Mouse (Mus musculus) T-helper 1 cell (primary cell): Measurements from ENCODE around the gene D11Wsu47e.

ENCODE experiments used
- in situ Hi-C: fragments of 300-600 bp; cut with MboI, MseI; formaldehyde crosslinking; loops from one replicate; pipeline ENCODE4 v1.15.1; 2025; ENCODE audit warnings: high pct_unique_total_duplicates

The D11Wsu47e gene

GRCm38 (mm10) chr11:113666205-113666604, 18.0 kb upstream of the D11Wsu47e start:
- in situ Hi-C loops: no loop called here

GRCm38 (mm10) chr11:113666648-113667047, 17.6 kb upstream of the D11Wsu47e start:
- in situ Hi-C loops: no loop called here

GRCm38 (mm10) chr11:113667122-113667521, 17.1 kb upstream of the D11Wsu47e start:
- in situ Hi-C loops: no loop called here

GRCm38 (mm10) chr11:113667704-113668103, 16.5 kb upstream of the D11Wsu47e start:
- in situ Hi-C loops: no loop called here

GRCm38 (mm10) chr11:113668857-113669256, 15.4 kb upstream of the D11Wsu47e start:
- in situ Hi-C loops: no loop called here

GRCm38 (mm10) chr11:113669711-113670110, 14.5 kb upstream of the D11Wsu47e start:
- in situ Hi-C loops: no loop called here

- in situ Hi-C loops: no loop called here
Observed at GRCm38 (mm10) chr11:113673614-113674013, 10.6 kb upstream of the D11Wsu47e start.

- in situ Hi-C loops: no loop called here
Observed at GRCm38 (mm10) chr11:113674595-113674994, 9.6 kb upstream of the D11Wsu47e start.

- in situ Hi-C loops: no loop called here
Observed at GRCm38 (mm10) chr11:113676847-113677246, 7.4 kb upstream of the D11Wsu47e start.

- in situ Hi-C loops: no loop called here
Observed at GRCm38 (mm10) chr11:113677378-113677777, 6.8 kb upstream of the D11Wsu47e start.

GRCm38 (mm10) chr11:113678373-113678772, 5.8 kb upstream of the D11Wsu47e start:
- in situ Hi-C loops: no loop called here

- in situ Hi-C loops: no loop called here
Observed at GRCm38 (mm10) chr11:113680954-113681353, 3.3 kb upstream of the D11Wsu47e start.

- in situ Hi-C loops: no loop called here
Observed at GRCm38 (mm10) chr11:113681979-113682378, 2.2 kb upstream of the D11Wsu47e start.

- in situ Hi-C loops: no loop called here
Observed at GRCm38 (mm10) chr11:113682897-113683626, 1.1 kb upstream of the D11Wsu47e start.

GRCm38 (mm10) chr11:113683627-113683956, 620 bp upstream of the D11Wsu47e start:
- in situ Hi-C loops: no loop called here

- in situ Hi-C loops: no loop called here
Observed at GRCm38 (mm10) chr11:113684707-113685426, 655 bp downstream of the D11Wsu47e start.

- in situ Hi-C loops: no loop called here
Observed at GRCm38 (mm10) chr11:113687031-113687430, 2.8 kb downstream of the D11Wsu47e start.

GRCm38 (mm10) chr11:113690506-113690905, 6.3 kb downstream of the D11Wsu47e start:
- in situ Hi-C loops: loop anchor here (5.0 kb wide), 1 partner anchor 57 kb away; no protein-coding TSS in a partner anchor

GRCm38 (mm10) chr11:113691318-113691717, 7.1 kb downstream of the D11Wsu47e start:
- in situ Hi-C loops: loop anchor here (5.0 kb wide), 1 partner anchor 56 kb away; no protein-coding TSS in a partner anchor

GRCm38 (mm10) chr11:113691851-113692250, 7.6 kb downstream of the D11Wsu47e start:
- in situ Hi-C loops: loop anchor here (5.0 kb wide), 1 partner anchor 55 kb away; no protein-coding TSS in a partner anchor

- in situ Hi-C loops: no loop called here
Observed at GRCm38 (mm10) chr11:113697571-113697970, 13.4 kb downstream of the D11Wsu47e start.

- in situ Hi-C loops: no loop called here
Observed at GRCm38 (mm10) chr11:113698013-113698545, 13.9 kb downstream of the D11Wsu47e start.

- in situ Hi-C loops: no loop called here
Observed at GRCm38 (mm10) chr11:113699643-113700042, 15.4 kb downstream of the D11Wsu47e start.
